8 mouse cellular contexts compared by ENCODE assay signal in genomic region chr12:79965471-79966288, GRCm38 (mm10).
DNase-seq lines count a peak whose midpoint lies in the region; ATAC-seq and TF ChIP-seq lines count a peak whose summit lies in the region.

No protein-coding gene starts in this region.

- peak; percentile 44 for ATAC-seq in kidney, embryonic 15.5 days (replicated peaks; ENCODE audit: low FRiP score)
- peak; percentile 47 for ATAC-seq in liver, embryonic 15.5 days (ENCODE audit: insufficient read depth)

- H3K4me1 ChIP-seq in kidney, embryonic 15.5 days: peaks cover 74% of the 10 kb centered on the region
- peaks cover 28% of the 10 kb centered on the region for H3K4me1 ChIP-seq in liver, embryonic 15.5 days (replicated peaks)

- no peak for TF ChIP-seq CTCF in left cerebral cortex, adult 2 months (IDR thresholded peaks at IDR 0.05)

- H3K27me3 ChIP-seq in kidney, embryonic 15.5 days: no peaks in the 10 kb centered on the region
- H3K27me3 ChIP-seq in liver, embryonic 15.5 days: peaks cover 16% of the 10 kb centered on the region; the same call in 1 of the 2 replicates

- WGBS in kidney, embryonic 15.5 days: 4% methylated on average over 46 of the region's 46 CpGs
- WGBS in liver, embryonic 15.5 days (ENCODE audit: insufficient replicate concordance): 3% methylated on average over 46 of the region's 46 CpGs

- peak overlapping the region; percentile 55 for H3K4me3 ChIP-seq in left cerebral cortex, adult 2 months
- H3K4me3 ChIP-seq in kidney, embryonic 15.5 days (replicated peaks): peak overlapping the region; percentile 41
- peak overlapping the region; percentile 57 for H3K4me3 ChIP-seq in liver, embryonic 15.5 days (replicated peaks)

- DNase-seq in left cerebral cortex, adult 2 months (ENCODE audit: extremely low spot score in 1 of 2, low spot score in 2 of 2): peak; percentile 56 to 65
- no peak for DNase-seq in left cerebral cortex, adult 11 months (ENCODE audit: low spot score)
- DNase-seq in brain, embryonic 18.5 days (ENCODE audit: low read depth, low spot score): peak; percentile 59
- DNase-seq in frontal cortex, postnatal 36 days (ENCODE audit: low spot score in 2 of 2): peak; percentile 47 to 56
- DNase-seq in retina, embryonic 14.5 days (ENCODE audit: low spot score): peak; percentile 70
- DNase-seq in thymus, postnatal 36 days: no peak

- H3K4me2 ChIP-seq in kidney, embryonic 15.5 days: peak overlapping the region; percentile 74
- H3K4me2 ChIP-seq in liver, embryonic 15.5 days: peak overlapping the region; percentile 84

- H3K9ac ChIP-seq in kidney, embryonic 15.5 days: peak overlapping the region; percentile 55
- H3K9ac ChIP-seq in liver, embryonic 15.5 days: peak overlapping the region; percentile 49

- peak overlapping the region; percentile 54 for H3K27ac ChIP-seq in left cerebral cortex, adult 2 months
- peak overlapping the region; percentile 91 for H3K27ac ChIP-seq in kidney, embryonic 15.5 days
- 0 out of 2 replicates have a peak overlapping the region, but pooled peaks have one; percentile 7 for H3K27ac ChIP-seq in liver, embryonic 15.5 days (replicated peaks)

- H3K9me3 ChIP-seq in kidney, embryonic 15.5 days (replicated peaks): no peaks in the 10 kb centered on the region
- no peaks in the 10 kb centered on the region for H3K9me3 ChIP-seq in liver, embryonic 15.5 days (replicated peaks)

- no peaks in the 10 kb centered on the region for H3K36me3 ChIP-seq in kidney, embryonic 15.5 days
- H3K36me3 ChIP-seq in liver, embryonic 15.5 days (replicated peaks): no peaks in the 10 kb centered on the region

- intact Hi-C loops in left cerebral cortex, adult 2 months (cut with DNase I): loop anchor here (10.0 kb wide), 1 partner anchor 149 kb away; the partner anchor contains the start of gene Zfp36l1

Comparison
In these comparisons a context has a peak if more than half of its experiments do, and no peak if none do; other contexts are left out.
1. DNase-seq: peak in left cerebral cortex, adult 2 months (2 of 2), brain, embryonic 18.5 days (single experiment), frontal cortex, postnatal 36 days (2 of 2) and retina, embryonic 14.5 days (single experiment); none in left cerebral cortex, adult 11 months (single experiment) and thymus, postnatal 36 days (0 of 2).
2. H3K27ac ChIP-seq: peak in every context shown above with its lines; median percentile 91 in kidney, embryonic 15.5 days; 54 in left cerebral cortex, adult 2 months; 7 in liver, embryonic 15.5 days.
3. Peak in every context shown above with its lines, with median percentiles within 50 percentile points of each other: H3K4me3 ChIP-seq.